Mouse (Mus musculus) lung, postnatal 4 days (tissue): ENCODE measurements around the gene Camta2.

Experiments
- DNase-seq, 2 experiments: peaks; one replicate each; pipeline ENCODE4 v3.0.0; 2021

The Camta2 gene

DNA sequence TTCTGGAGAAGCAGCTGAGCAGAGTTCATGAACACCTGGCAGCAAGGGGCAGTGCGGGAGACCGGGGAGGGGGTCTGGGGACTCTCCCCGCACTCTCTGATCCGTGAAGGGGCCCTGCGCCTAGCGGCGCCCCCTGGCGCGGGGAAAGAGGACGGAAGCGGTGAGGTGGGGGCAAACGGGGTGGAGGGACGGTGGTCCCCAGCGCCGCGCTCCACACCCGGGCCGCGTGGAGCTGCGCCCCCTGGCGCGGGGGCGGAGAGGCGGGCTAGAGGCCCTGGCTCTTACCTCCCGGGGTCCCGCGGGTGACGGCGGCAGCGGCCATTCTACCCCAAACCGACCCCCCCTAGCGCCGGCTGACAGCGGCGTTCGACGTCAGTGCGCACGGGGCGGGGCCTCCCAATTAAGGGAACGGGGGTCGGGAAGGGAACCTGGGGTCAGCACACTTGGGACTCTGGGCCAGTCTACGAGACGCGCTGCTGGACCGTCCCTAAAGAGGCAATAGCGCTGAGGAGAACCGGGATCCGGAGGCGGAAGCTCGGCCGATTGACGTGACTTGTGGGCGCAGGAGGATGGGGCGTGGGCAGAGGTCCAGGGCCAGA lies at the start of gene Camta2:
Gene Camta2, minus strand, starts transcription at position 505 of the 599 bp plus-strand sequence.
- DNase-seq: peak; percentile 92 to 93

DNA sequence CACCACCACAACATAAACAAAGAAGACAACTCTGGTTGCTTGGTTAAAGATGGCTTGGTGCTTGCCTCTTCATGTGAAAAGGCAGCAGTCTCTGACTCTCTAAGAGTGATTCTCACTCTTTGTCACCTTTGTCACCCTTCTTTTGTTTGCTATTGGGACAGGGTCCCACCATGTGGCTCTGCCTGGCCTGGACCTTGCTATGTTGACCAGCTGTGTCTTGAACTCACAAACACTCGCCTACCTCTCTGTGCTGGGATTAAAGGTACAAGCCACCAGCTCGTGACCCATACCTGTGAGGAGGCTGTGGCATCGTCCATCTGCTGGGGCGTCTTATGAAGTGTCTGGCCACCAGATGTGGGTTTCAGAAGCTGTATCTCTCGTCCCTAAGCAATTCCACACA lies 45.4 kb upstream of the Camta2 start:
- no peak for DNase-seq

DNA sequence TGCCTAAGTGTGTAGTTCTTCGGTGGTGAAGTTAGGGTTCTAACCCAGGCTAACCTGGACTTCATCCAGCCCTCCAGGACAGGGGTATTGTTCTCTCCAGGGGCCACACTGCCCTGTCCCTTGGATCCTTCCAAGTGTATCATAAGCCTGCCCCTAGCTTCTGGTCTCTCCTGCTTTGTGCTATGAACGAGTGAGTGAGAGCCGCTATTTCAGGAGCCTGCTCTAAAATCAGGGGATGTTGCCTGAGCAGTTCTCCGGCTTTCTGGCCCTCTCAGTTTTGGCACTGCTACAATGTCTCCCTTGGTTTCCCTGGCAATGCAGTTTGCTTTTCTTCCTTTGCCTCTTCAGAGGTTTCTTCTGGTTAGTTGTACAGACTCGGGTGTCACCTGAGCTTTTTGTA lies 43.3 kb upstream of the Camta2 start:
- no peak for DNase-seq

DNA sequence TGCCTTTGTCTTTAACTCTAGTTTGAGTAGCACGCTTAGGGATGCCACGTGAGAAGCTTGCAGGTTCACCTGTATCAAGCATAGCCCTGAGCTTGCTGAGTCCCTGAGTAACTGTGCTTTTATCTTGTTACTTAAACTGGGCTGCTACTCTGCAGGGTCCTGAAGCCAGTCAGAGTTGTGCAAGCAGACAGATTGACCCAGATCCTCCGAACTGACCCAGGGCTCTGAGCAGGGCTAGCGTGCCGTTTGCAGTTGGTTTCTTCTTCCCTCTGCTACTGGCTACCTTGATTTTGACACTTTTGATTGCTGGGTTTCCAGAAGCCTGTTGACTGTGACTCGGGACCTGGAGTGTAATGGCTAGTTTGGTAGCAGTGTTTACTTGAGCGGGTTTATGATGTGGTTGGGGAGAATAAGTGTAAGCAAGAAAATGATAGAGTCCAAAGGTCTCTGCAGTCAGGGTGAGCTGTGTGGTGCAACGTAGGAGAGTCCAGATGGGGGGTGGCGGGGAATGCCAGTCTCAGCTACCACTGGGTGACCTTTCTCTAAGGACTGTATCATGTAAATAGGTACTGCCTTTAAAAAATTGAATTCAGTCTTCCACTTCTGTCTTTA lies 42.6 kb upstream of the Camta2 start:
- DNase-seq: no peak

DNA sequence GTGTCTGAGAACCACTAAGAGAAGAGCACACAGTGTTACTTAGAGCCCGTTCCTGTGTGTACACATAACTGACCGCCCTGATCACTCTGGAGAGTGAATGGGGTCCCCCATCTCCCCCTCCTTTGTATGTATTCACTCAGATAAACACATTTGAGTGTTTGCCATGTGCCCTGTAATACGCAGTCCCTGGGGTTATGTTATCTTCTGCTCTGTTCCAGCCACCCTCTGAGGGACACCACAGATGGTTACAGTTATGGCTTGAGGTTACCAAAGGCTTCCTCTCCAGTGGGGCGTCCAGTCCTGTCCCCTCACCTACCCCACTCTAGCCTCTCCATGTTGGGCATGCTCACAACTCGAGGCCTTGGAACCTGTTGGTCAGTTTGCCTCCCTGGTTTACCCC lies 39.5 kb upstream of the Camta2 start:
- DNase-seq: no peak

DNA sequence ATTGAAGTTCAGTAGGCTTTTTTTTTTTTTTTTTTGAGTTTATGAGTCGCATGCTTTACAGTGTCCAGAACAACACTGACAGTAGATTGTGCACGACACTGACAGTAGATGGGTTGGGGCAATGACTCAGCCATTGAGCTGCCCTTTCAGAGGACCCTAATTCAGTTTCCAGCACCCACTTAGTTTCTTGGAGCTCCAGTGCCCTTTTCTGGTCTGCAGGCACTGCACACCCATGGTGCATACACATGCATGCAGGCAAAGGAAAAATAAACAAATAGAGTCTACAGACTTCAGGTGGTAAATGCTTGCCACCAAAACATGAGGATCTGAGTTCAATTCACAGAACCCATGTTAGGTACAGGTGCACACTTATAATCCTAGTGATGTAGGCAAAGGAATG lies 38.7 kb upstream of the Camta2 start:
- DNase-seq: no peak

DNA sequence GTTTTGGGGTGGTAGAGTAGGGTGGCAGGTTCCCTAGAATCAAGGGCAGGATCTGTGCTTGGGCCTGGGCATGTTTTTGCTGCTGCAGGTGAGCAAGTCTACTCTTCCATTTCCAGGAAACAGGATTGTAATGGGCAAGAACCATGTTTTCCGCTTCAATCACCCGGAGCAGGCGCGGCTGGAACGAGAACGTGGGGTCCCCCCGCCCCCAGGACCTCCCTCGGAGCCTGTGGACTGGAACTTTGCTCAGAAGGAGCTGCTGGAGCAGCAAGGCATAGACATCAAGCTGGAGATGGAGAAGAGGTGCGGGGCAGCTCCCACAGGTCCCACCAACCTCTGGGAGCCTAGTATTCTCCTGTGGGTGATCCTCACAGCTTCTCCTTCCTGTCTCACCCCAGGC lies 36.8 kb upstream of the Camta2 start:
- no peak for DNase-seq

DNA sequence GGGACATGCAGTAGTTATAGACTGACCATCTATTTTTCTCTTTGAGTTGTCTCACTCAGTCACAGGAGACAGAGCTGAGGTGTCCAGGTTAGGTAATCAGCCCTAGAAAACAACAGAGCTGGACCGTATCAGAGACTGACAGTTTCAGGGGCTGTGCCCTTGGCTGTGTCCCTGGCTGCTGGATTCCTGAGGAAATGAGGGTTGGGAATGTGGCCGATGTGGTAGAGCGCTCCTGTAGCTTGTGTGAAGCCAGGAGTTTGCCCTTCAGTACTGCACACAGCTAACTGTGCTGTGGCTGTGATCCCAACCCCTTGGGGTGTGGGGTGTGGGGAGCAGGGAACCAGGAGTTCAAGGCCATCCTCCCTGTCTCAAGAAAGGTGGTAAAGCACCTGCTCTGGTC lies 33.2 kb upstream of the Camta2 start:
- no peak for DNase-seq

DNA sequence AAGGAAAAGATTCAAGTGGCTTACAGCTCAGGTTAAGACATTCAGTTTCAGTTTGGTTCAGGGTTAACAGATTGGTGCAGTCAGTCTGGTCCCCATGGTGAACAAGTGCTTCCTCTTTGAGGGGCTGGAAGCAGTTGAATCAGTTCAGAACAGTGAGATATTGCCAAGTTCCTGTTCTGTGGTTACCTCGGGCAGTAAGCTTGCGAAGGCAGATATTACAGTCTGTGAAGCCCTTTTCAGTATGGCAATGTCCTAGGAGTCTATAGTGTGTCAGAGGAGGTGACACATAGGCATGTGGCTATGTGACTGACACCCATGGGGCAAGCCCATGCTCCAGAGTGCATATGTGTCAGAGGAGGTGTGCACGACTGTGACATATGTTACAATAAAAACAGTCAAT lies 32.7 kb upstream of the Camta2 start:
- DNase-seq: peak in 1 of 2 experiments; percentile 32

DNA sequence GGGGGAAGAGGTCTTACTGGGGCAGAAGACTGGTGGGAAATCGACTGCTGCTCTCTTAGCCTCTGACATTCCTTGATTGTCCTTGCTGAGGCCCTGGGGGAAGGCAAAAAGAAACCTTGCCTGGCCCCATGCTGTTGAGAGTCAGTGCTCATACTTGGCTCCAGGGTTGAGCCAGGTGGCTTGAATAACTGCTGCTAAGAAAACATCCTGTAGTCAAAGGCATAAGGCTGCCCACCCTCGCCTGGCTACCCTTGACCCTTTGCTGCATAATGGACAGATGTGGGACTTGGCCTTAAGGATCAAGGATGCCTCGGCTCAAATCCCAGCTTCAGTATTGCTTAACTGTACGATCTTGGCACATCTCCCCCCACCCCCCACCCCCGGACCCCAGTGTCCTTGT lies 30.6 kb upstream of the Camta2 start:
- no peak for DNase-seq

DNA sequence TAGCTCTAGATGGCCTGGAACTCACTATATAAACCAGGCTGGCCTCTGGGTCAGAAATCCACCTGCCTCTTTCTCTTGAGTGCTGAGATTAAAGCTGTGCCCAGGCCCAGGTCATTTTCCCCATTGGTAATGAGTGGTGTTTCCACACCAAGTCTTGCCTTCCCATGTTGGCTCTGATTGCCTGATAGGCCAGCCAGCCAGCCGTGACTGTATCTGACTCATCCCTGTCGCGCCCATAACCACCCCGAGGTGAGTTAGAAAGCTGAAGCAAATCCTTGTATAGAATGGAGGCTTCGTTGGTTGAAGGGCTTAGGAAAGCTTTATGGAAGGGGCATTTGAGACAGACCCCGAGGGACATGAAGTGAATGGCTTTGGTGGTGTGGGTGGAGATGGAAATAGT lies 27.9 kb upstream of the Camta2 start:
- DNase-seq: no peak

DNA sequence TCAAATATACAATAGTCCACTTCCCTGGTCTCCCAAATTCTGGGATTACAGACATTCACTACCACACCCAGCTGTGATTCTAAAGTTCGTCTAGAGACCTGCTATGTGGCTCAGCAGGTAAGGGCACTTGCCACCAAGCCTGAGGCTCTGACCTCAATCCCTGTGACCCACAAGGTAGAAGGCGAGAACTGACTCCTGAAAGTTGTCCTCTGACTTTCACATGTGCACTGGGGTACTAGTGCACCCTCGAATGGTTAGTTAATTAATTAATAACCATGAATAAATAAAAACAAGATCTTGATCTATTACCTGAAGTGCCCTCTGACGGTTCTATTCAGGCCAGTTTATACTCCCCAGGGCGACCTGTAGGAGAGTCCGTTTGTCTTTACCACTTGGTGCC lies 25.3 kb upstream of the Camta2 start:
- DNase-seq: no peak

DNA sequence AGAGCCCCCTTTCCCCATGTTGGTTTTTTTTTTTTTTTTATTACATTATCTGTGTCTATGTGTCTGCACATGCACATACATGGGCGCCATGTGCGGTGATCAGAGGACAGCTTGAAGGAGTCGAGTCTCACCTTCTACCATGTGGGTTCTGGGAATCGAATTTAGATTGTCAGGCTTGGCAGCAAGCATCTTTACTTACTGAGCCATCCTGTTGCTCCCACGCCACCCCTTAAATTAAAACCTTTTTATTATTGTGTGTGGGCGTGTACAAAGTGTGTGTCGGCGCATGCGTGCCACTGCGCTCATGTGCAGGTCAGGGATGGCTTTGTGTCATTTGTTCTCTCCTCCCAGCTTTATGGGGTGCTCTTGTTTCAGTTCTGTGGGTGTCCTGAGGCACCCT lies 23.1 kb upstream of the Camta2 start:
- DNase-seq: no peak

DNA sequence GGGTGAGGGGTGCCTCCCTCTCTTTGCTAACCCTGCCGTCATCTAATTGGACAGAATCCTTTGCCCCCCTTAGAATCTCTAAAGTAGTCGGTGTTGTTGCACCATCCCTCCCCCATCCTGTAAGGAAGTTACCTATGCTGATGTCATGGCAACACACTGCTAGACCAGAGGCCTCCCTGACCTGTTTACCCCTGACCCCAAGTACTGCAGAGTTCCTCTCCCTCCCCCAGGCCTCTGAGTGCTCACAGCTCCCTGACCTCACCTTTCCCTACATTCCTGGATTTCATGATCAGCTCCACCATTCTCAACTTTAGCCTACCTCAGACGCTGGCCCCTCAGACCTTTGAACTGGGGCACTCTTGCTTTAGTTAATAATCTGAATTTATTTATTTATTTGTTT lies 18.2 kb upstream of the Camta2 start:
- no peak for DNase-seq

DNA sequence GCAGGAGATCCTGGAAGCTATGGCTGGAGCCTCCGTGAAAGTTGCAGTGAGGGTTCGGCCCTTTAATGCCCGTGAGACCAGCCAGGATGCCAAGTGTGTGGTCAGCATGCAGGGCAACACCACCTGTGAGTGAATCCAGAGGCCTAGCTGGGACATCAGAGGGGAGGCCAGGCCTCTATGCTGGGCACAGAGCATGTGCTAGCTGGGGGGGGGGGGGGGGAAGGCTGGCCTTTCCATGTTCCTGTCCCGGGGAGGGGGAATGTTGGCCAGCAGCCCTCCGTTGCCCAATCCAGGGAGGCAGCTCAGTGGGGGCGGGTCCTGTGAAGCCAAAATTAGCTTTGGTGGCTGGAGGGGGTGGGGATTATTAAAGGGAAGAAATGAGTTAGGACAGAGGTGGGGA lies 14.9 kb upstream of the Camta2 start:
- DNase-seq: peak; percentile 43 to 71

DNA sequence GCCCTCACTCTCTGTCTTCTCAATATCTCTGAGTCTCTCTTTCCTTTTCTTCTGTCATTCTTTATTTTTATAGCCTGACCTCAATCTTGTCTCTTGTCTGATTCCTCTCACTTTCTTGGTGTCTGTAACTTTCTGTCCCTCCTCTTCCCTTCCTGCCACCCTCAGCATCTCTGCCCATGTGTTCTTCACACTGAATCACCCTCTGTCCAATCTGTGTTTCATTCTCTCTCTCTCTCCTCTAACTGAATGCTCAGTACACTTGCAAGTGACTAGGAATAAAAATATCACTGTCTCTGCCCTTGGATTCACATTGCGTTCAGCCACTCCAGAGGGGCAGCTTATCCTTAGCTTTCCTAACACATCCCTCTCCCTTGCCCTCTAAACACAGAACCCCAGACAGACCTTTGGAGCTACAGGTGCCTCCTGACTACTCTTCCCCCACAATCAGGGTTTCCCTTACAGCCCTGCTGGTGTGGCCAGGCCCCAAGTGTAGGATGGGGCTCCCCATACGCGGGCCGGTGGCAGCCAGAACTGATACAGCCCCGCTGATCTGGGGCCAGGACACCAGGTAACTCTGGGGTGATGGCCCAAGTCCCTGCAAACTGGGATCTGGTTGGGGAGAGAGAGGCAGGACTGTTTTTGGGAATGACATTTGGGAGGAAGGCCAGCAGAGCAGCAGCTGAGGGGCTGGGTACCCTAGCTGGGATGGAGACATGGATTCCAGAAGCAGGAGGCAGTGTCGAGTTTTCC lies 14.3 kb upstream of the Camta2 start:
- no peak for DNase-seq

DNA sequence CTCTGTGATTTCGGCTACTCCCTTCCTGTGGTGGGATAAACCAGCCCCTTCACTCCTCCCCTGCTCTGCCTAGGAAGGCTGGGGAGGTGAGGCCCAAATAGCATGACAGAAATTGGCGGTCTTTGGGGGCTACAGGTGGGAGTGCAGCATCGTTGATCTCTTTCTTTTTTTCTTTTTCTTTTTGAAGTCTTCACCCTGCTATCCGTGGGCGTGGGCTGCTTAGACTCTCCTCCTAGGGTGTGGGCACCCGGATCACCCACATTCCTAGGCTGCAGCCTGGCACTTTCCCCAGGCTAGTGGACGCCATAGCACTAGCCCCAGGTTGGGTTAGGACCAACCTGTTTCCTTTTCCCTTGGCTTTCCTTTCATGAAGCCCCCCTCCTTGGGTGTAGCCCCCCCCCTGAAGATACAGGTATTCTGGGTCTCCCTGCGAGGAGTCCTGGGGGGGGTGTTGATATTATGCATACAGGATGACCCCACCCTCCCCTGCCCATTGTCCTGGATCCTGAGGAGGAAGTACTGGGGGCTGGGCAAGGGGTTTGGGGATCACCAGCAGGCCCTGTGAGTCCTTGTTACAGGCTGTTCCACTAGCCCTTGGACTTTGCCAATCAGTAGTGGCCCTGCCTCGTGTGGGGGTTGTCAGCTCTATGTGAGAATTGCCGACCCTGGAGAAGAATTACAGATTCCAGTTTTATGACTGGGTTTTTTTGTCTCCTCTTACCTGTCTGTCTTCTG lies 13.5 kb upstream of the Camta2 start:
- DNase-seq: peak in 1 of 2 experiments; percentile 46

DNA sequence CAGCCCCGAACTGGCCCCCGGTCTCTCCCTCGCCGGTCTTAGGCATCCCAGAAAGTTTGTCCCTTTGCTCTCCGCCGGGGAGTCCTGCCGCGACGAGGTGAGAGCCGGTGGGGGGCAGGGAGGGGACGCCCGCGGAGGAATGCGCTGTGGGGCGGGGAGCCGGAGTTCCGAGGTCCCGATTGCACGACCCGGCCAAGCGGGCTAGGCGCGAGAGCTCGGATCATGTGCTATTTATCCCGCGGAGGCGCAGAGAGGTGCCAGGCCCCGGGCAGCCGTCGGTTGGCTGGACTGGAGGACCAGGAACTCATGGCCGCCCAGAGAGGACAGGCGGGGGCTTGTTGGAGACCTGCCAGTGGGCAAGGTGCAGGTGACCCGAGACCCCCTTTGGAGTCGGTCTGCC lies 12.7 kb upstream of the Camta2 start:
- DNase-seq: peak; percentile 81 to 86

DNA sequence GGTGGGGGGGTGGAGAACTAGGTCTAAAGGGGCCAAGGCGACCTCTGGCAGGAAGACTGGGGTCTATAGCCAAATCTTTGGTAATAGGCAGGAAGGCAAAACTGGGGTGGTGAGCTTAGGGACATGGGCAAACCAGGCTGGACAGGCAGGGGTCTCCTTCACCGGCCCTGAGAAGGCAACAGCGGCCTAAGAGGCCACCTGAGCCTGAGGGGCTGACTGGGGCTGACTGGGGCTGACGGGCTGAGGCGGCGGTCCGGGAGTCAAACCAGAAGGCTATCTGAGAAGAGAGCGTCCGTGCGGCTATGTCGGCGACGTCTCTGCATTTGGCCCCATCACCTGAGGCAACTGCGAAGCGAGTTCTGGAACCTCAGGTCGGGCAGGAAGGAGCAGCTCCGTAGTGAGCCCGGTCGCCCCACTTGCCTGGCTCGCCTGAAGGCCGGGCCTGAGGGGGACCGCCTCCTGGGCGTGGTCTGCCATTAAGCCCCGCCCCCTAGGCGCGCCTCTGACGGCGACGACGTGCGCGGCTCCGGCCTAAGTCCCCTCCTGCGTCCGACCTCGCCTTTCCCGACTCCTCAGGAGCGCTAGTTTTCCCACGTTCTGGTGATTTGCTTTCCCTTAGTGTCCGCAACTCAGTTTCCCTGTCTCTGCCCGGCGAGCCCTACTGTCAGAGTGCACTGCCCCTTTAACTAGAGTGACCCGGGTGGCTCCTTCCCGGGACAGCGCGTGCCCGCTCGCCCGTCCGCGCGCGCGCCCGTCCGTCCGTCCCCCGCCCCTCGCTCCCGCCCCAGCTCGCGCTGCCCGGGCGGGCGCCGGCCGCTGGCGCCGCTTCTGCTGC lies 12.0 kb upstream of the Camta2 start, which contains the start of the genes Inca1 and Kif1c:
Gene Inca1, minus strand, starts transcription at position 434 of the 835 bp plus-strand sequence.
Gene Kif1c, plus strand, starts transcription at position 827 of the 835 bp plus-strand sequence.
- peak; percentile 96 to 97 for DNase-seq

DNA sequence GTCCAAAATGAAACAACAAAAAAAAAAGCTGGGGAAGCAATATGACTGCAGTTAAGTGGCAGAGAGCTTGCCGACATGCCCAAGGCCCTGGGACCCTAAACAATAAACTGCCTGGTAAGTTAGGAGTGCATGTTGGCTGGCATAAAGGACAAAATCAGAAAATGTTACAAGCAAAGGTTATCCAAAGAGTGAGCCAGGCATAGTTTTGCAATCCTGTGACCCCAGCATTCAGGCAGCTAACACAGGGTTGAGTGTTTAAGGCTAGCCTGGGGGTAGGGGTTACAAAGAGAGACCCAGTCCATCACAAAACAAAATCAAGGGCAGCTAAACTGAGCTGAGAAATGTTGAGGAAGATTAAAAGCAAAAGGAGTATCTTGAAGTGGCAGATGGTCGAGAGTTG lies 11.1 kb upstream of the Camta2 start:
- no peak for DNase-seq

DNA sequence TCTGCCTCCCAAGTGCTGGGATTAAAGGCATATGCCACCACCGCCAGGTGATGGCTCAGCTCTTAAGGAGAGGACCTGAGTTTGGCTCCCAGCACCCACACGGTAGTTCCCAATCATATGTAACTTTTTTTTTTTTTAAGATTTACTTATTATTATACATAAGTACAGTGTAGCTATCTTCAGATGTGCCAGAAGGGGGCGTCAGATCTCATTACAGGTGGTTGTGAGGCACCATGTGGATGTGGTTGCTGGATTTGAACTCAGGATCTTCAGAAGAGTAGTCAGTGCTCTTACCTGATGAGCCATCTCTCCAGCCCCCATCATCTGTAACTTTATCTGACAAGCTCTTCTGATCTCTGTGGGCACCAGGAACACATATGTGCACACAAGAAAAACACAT lies 9.5 kb upstream of the Camta2 start:
- DNase-seq: no peak

DNA sequence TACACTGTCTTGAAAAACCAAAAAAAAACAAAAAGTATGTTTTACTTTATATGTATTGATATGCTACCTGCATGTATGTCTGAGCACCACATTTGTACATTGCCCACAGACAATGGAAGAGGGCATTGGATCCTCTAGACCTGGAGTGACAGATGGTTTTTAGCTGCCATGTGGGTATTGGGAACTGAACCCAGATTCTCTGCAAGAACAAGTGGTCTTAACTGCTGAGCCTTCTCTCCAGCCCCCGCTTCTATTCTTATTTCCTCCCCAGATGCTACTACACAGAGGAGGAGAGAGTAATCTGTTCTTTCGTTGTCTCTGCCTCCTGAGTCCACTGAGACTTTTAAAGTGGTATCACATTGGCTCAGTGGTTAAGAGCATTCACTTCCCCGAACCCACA lies 5.6 kb upstream of the Camta2 start:
- no peak for DNase-seq

DNA sequence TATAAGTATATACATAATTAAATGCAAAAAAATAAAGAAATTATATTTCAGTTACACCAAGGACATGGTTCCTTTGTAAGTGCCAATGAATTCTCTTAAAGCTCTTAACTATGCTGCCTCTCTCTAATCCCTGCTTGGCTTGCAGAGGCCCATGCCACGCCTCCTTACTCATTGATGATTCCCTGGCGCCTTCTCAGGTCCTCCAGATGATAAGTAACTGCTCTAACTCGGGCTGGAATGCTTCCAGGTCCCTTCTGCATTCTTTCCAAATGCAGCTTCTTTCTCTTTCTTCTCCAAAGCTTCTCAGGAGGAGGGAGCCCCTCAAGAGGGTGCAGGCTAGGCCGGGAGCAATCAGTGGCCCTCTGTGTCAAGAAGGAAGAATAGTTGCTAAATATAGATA lies 1.7 kb upstream of the Camta2 start:
- DNase-seq: no peak
